Mouse (Mus musculus) ES-Bruce4 (cell line): ENCODE results near the gene 2900011O08Rik. TPM values are rescaled to one million over a fixed set of nuclear protein-coding genes. Genes with fewer than 3 reads are reported as not detected.
A peak's percentile ranks its signal among the peaks of the same experiment; 100 is the strongest.

Experiments used
- H3K27ac ChIP-seq: 2 replicates; pipeline ENCODE4 v1.5.1; 2012; ENCODE audit warnings: low read length, inconsistent platforms; ENCODE audit not compliant: insufficient read depth
- H3K27me3 ChIP-seq: 2 replicates; pipeline ENCODE4 v1.6.1; 2012; ENCODE audit warnings: mild to moderate bottlenecking, low read length, inconsistent platforms; ENCODE audit not compliant: control insufficient read depth, poor library complexity, insufficient read depth, severe bottlenecking
- H3K36me3 ChIP-seq: 2 replicates; pipeline ENCODE4 v1.6.1; 2012; ENCODE audit warnings: inconsistent platforms, mild to moderate bottlenecking, low read length, moderate library complexity; ENCODE audit not compliant: control insufficient read depth, poor library complexity, insufficient read depth, severe bottlenecking
- H3K4me1 ChIP-seq: one replicate; pipeline ENCODE4 v1.8.1; 2011; ENCODE audit warnings: low read length; ENCODE audit not compliant: control insufficient read depth, insufficient read depth
- H3K4me3 ChIP-seq: 2 replicates; pipeline ENCODE4 v1.5.1; 2011; ENCODE audit warnings: low read depth, mild to moderate bottlenecking, low read length
- H3K9ac ChIP-seq: 2 replicates; pipeline ENCODE4 v1.6.1; 2012; ENCODE audit warnings: low read depth, mild to moderate bottlenecking, inconsistent platforms; ENCODE audit not compliant: poor library complexity, severe bottlenecking
- H3K9me3 ChIP-seq: replicated peaks from 2 replicates; pipeline ENCODE4 v1.6.1; 2012; ENCODE audit warnings: mild to moderate bottlenecking, low read length, inconsistent platforms; ENCODE audit not compliant: control insufficient read depth, poor library complexity, insufficient read depth, severe bottlenecking
- CTCF ChIP-seq: IDR thresholded peaks from one replicate; pipeline ENCODE4 v1.8.1; 2011; ENCODE audit warnings: low read depth, low read length
- EP300 ChIP-seq: IDR thresholded peaks from 2 replicates; pipeline ENCODE4 v1.6.1; 2011; ENCODE audit warnings: low read depth, low read length; ENCODE audit not compliant: insufficient read depth
- POLR2A ChIP-seq: IDR thresholded peaks from one replicate; pipeline ENCODE4 v1.8.1; 2011; ENCODE audit warnings: low read length; ENCODE audit not compliant: insufficient read depth
- polyA plus RNA-seq: library from polyadenylated mRNA; stranded (reverse); fragments of >200 nt; gene quantifications from 2 replicates; pipeline ENCODE4 v1.2.4, GENCODE M21; 2011; ENCODE audit warnings: low read depth; ENCODE audit not compliant: missing spikeins, insufficient read depth, insufficient read length

2900011O08Rik gene
- polyA plus RNA-seq, 1 experiment = 20.0 TPM

- Histone ChIP-seq H3K4me1 (peaks cover 2% of the 10 kb centered on the region), H3K27me3 (no peaks in the 10 kb centered on the region), H3K27ac (no peak overlapping the region), H3K9ac (no peak overlapping the region), H3K4me3 (no peak overlapping the region), H3K9me3 (no peaks in the 10 kb centered on the region), H3K36me3 (peaks cover 20% of the 10 kb centered on the region)
- TF ChIP-seq EP300 (no peak), CTCF (no peak), POLR2A (no peak)
Observed at GRCm38 (mm10) chr16:14121563-14121962, 135.2 kb downstream of the 2900011O08Rik start.

GRCm38 (mm10) chr16:14122586-14122985 lies 136.2 kb downstream of the 2900011O08Rik start:
- Histone ChIP-seq H3K9me3 (no peaks in the 10 kb centered on the region), H3K36me3 (peaks cover 22% of the 10 kb centered on the region), H3K27ac (peak overlapping the region; percentile 62; the same call in 1 of the 2 replicates), H3K4me1 (peaks cover 2% of the 10 kb centered on the region), H3K27me3 (no peaks in the 10 kb centered on the region), H3K9ac (no peak overlapping the region), H3K4me3 (no peak overlapping the region)
- no peak for TF ChIP-seq POLR2A
- no peak for TF ChIP-seq CTCF
- TF ChIP-seq EP300 = no peak

- no peaks in the 10 kb centered on the region for H3K9me3 ChIP-seq
- H3K4me3 ChIP-seq = no peak overlapping the region
- peak overlapping the region; percentile 69 for H3K27ac ChIP-seq
- peaks cover 2% of the 10 kb centered on the region for H3K4me1 ChIP-seq
- TF ChIP-seq EP300 (0 out of 2 replicates have a peak, but pooled peaks have one; percentile 37), CTCF (no peak)
- H3K36me3 ChIP-seq = peaks cover 29% of the 10 kb centered on the region
- no peaks in the 10 kb centered on the region for H3K27me3 ChIP-seq
- H3K9ac ChIP-seq = no peak overlapping the region
Observed at GRCm38 (mm10) chr16:14123901-14124300, 137.5 kb downstream of the 2900011O08Rik start.

GRCm38 (mm10) chr16:14124709-14125108 lies 138.3 kb downstream of the 2900011O08Rik start:
- Histone ChIP-seq H3K9me3 (no peaks in the 10 kb centered on the region), H3K4me1 (peaks cover 2% of the 10 kb centered on the region), H3K36me3 (peaks cover 34% of the 10 kb centered on the region), H3K9ac (no peak overlapping the region), H3K27me3 (no peaks in the 10 kb centered on the region), H3K27ac (peak overlapping the region; percentile 69; the same call in 1 of the 2 replicates), H3K4me3 (no peak overlapping the region)
- TF ChIP-seq POLR2A (no peak), CTCF (no peak), EP300 (no peak)

- H3K9me3 ChIP-seq = no peaks in the 10 kb centered on the region
- H3K27ac ChIP-seq = no peak overlapping the region
- H3K4me1 ChIP-seq = peaks cover 2% of the 10 kb centered on the region
- no peak for TF ChIP-seq CTCF
- no peak for TF ChIP-seq POLR2A
- TF ChIP-seq EP300 = no peak
- peaks cover 36% of the 10 kb centered on the region for H3K36me3 ChIP-seq
- H3K9ac ChIP-seq = no peak overlapping the region
- H3K4me3 ChIP-seq = no peak overlapping the region
- H3K27me3 ChIP-seq = no peaks in the 10 kb centered on the region
Observed at GRCm38 (mm10) chr16:14125253-14125652, 138.8 kb downstream of the 2900011O08Rik start.

- Histone ChIP-seq H3K4me3 (no peak overlapping the region), H3K36me3 (peaks cover 47% of the 10 kb centered on the region), H3K27ac (no peak overlapping the region), H3K4me1 (peaks cover 2% of the 10 kb centered on the region), H3K27me3 (no peaks in the 10 kb centered on the region), H3K9me3 (no peaks in the 10 kb centered on the region), H3K9ac (no peak overlapping the region)
- TF ChIP-seq CTCF (no peak), EP300 (no peak), POLR2A (no peak)
Observed at GRCm38 (mm10) chr16:14128977-14129376, 142.6 kb downstream of the 2900011O08Rik start.
